Mouse (Mus musculus) liver, embryonic 15.5 days (tissue): ENCODE results near the gene Prss23. TPM values are rescaled to one million over a fixed set of nuclear protein-coding genes. Genes with fewer than 3 reads are reported as not detected.

Experiments used
- ATAC-seq: fragments of 200-750 bp; cut with Nextera tagmentation; 2 replicates; pipeline ENCODE4 v1.8.0; 2017; ENCODE audit warnings: moderate number of reproducible peaks, mild to moderate bottlenecking, moderate library complexity; ENCODE audit not compliant: insufficient read depth
- H3K27ac ChIP-seq: fragments of 300-500 bp; sonication (generic); replicated peaks from 2 replicates; pipeline ENCODE4 v1.5.1; 2015; ENCODE audit warnings: mild to moderate bottlenecking, inconsistent platforms
- H3K27me3 ChIP-seq: fragments of 300-500 bp; sonication (generic); 2 replicates; pipeline ENCODE4 v1.6.1; 2015; ENCODE audit warnings: mild to moderate bottlenecking, inconsistent platforms
- H3K36me3 ChIP-seq: fragments of 300-500 bp; sonication (generic); replicated peaks from 2 replicates; pipeline ENCODE4 v1.6.1; 2015; ENCODE audit warnings: moderate library complexity, mild to moderate bottlenecking, inconsistent platforms
- H3K4me1 ChIP-seq: fragments of 300-500 bp; sonication (generic); replicated peaks from 2 replicates; pipeline ENCODE4 v1.6.1; 2015; ENCODE audit warnings: inconsistent platforms
- H3K4me2 ChIP-seq: fragments of 300-500 bp; sonication (generic); 2 replicates; pipeline ENCODE4 v1.6.1; 2015; ENCODE audit warnings: moderate library complexity, mild to moderate bottlenecking, inconsistent platforms
- H3K4me3 ChIP-seq: fragments of 300-500 bp; sonication (generic); replicated peaks from 2 replicates; pipeline ENCODE4 v1.5.1; 2015; ENCODE audit warnings: mild to moderate bottlenecking, inconsistent platforms
- H3K9ac ChIP-seq: fragments of 300-500 bp; sonication (generic); 2 replicates; pipeline ENCODE4 v1.6.1; 2015; ENCODE audit warnings: moderate library complexity, mild to moderate bottlenecking, inconsistent platforms
- H3K9me3 ChIP-seq: fragments of 300-500 bp; sonication (generic); replicated peaks from 2 replicates; pipeline ENCODE4 v1.6.1; 2016; ENCODE audit warnings: inconsistent platforms
- WGBS: fragments of 180-500 bp; shearing (Covaris S2); methylation state at CpG from one replicate; pipeline ENCODE4 v1.1.7; 2015; ENCODE audit warnings: mixed read lengths; ENCODE audit not compliant: insufficient replicate concordance; 5-methylcytosine and 5-hydroxymethylcytosine counted together
- polyA plus RNA-seq: library from polyadenylated mRNA; unstranded; fragments of >200 nt; fragmentation: Nextera tagmentation; extraction: Ambion mirVana; gene quantifications from 2 replicates; pipeline ENCODE4 v1.2.1, GENCODE M21; 2015

Prss23 gene
- polyA plus RNA-seq, 1 experiment from 2014 or later = 4.2 TPM

GRCm38 (mm10) chr7:89554068-89554467 is 27.1 kb upstream of the Prss23 start:
- Histone ChIP-seq H3K4me1 (no peaks in the 10 kb centered on the region), H3K9ac (no peak overlapping the region), H3K4me2 (no peak overlapping the region), H3K27ac (no peak overlapping the region), H3K4me3 (no peak overlapping the region), H3K27me3 (no peaks in the 10 kb centered on the region), H3K36me3 (no peaks in the 10 kb centered on the region), H3K9me3 (no peaks in the 10 kb centered on the region)
- WGBS = 44% methylated on average over 1 of the region's 1 CpGs
- peak; percentile 37; the same call in 1 of the 2 replicates for ATAC-seq

GRCm38 (mm10) chr7:89540976-89541375 is 14.0 kb upstream of the Prss23 start:
- Histone ChIP-seq H3K27ac (no peak overlapping the region), H3K36me3 (no peaks in the 10 kb centered on the region), H3K4me2 (no peak overlapping the region), H3K9me3 (no peaks in the 10 kb centered on the region), H3K4me1 (no peaks in the 10 kb centered on the region), H3K4me3 (no peak overlapping the region), H3K9ac (no peak overlapping the region), H3K27me3 (no peaks in the 10 kb centered on the region)
- 72% methylated on average over 2 of the region's 2 CpGs for WGBS
- no peak for ATAC-seq

- no peak overlapping the region for H3K27ac ChIP-seq
- H3K4me1 ChIP-seq = no peaks in the 10 kb centered on the region
- H3K4me2 ChIP-seq = no peak overlapping the region
- ATAC-seq = no peak
- H3K4me3 ChIP-seq = no peak overlapping the region
- no peaks in the 10 kb centered on the region for H3K27me3 ChIP-seq
- WGBS = 56% methylated on average over 6 of the region's 6 CpGs
- H3K36me3 ChIP-seq = no peaks in the 10 kb centered on the region
- no peak overlapping the region for H3K9ac ChIP-seq
- no peaks in the 10 kb centered on the region for H3K9me3 ChIP-seq
These were observed 12.4 kb upstream of the Prss23 start for GRCm38 (mm10) chr7:89539391-89539790.

GRCm38 (mm10) chr7:89527430-89527856 is 456 bp upstream of the Prss23 start:
- H3K4me1 ChIP-seq = no peaks in the 10 kb centered on the region
- H3K4me3 ChIP-seq = no peak overlapping the region
- no peak for ATAC-seq
- H3K9ac ChIP-seq = no peak overlapping the region
- no peaks in the 10 kb centered on the region for H3K36me3 ChIP-seq
- no peak overlapping the region for H3K4me2 ChIP-seq
- no peaks in the 10 kb centered on the region for H3K9me3 ChIP-seq
- H3K27ac ChIP-seq = no peak overlapping the region
- 0 out of 2 replicates have a peak, but pooled peaks cover under 1% of the 10 kb centered on the region for H3K27me3 ChIP-seq
- WGBS = 34% methylated on average over 4 of the region's 4 CpGs

DNA sequence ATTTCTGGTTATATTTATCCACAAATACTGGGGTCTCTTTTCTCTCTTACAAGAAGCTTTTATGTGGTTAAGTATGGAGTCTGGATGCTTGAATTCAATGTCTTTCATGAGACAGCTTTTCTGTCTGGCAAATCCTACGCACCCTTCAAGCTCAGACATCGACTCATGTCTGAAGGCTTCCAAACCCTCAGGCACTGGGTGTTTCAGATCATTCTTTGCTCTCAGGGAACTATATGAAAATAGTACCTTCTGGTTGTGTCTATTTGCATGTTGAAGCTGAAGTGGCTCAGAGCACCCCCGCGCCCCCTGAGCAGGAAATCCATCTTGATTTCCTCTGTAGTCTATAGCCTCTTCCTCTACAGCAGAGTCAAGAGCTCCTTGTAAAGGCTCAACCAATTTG is 3.2 kb downstream of the Prss23 start:
- Histone ChIP-seq H3K4me1 (no peaks in the 10 kb centered on the region), H3K4me2 (no peak overlapping the region), H3K9ac (no peak overlapping the region), H3K36me3 (no peaks in the 10 kb centered on the region), H3K27ac (no peak overlapping the region), H3K27me3 (peaks cover 11% of the 10 kb centered on the region), H3K4me3 (no peak overlapping the region), H3K9me3 (no peaks in the 10 kb centered on the region)
- 59% methylated on average over 4 of the region's 4 CpGs for WGBS
- ATAC-seq = no peak

GRCm38 (mm10) chr7:89522170-89522569 is 4.8 kb downstream of the Prss23 start:
- Histone ChIP-seq H3K9ac (no peak overlapping the region), H3K36me3 (no peaks in the 10 kb centered on the region), H3K27ac (no peak overlapping the region), H3K4me3 (no peak overlapping the region), H3K4me2 (no peak overlapping the region), H3K27me3 (peaks cover 24% of the 10 kb centered on the region), H3K9me3 (no peaks in the 10 kb centered on the region), H3K4me1 (no peaks in the 10 kb centered on the region)
- WGBS = 43% methylated on average over 10 of the region's 10 CpGs
- no peak for ATAC-seq

DNA sequence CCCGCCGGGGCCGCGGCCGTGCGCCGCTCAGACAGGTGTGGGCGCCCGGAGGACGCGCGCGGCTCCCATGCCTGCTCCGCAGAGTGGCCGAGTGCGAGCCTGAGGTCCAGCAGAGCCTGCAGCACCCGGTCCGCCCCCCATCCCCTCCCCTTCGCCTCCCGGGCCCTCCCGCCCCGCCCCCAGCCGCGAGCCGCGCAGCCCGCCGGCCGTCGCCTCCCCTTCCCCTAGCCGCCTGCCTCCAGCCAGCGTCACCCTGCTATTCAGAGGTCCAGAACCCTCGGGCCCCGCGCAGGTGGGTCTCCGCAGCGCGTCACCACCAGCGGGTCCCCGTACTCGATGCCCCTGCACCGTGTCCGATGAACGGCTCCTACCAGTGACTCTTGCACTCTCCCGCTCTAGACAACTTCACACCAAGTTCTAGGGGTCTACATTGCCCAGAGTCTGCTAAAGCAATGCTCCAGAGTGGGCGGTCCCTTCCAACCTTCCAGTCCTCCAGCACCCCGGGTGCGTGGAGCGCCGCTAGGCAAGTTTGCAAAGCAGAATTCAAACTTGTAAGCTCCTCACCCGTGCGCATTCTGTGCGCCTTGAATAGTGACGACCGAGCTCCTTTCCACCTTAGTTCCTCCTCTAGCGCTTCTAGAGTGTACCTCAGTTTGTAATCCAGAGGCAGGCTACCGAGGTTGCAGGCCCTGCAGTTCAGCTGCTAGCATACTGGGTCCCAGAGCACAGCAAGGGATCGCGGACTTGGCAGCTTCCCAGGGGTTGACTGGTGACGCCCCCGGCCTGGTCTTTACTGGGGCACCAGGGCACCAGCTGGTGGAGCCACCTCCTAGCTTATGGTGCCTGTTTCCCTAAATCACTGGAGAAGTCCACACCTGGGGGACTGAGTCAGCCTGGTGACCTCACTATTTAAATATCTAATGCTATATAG is 9.3 kb downstream of the Prss23 start:
- H3K4me2 ChIP-seq = peak overlapping the region; percentile 66
- no peaks in the 10 kb centered on the region for H3K9me3 ChIP-seq
- no peaks in the 10 kb centered on the region for H3K4me1 ChIP-seq
- no peak overlapping the region for H3K27ac ChIP-seq
- H3K36me3 ChIP-seq = no peaks in the 10 kb centered on the region
- H3K27me3 ChIP-seq = peaks cover 47% of the 10 kb centered on the region
- WGBS = under 1% methylated on average over 61 of the region's 61 CpGs
- no peak overlapping the region for H3K9ac ChIP-seq
- peak; percentile 42; the same call in 1 of the 2 replicates for ATAC-seq
- H3K4me3 ChIP-seq = peak overlapping the region; percentile 53

DNA sequence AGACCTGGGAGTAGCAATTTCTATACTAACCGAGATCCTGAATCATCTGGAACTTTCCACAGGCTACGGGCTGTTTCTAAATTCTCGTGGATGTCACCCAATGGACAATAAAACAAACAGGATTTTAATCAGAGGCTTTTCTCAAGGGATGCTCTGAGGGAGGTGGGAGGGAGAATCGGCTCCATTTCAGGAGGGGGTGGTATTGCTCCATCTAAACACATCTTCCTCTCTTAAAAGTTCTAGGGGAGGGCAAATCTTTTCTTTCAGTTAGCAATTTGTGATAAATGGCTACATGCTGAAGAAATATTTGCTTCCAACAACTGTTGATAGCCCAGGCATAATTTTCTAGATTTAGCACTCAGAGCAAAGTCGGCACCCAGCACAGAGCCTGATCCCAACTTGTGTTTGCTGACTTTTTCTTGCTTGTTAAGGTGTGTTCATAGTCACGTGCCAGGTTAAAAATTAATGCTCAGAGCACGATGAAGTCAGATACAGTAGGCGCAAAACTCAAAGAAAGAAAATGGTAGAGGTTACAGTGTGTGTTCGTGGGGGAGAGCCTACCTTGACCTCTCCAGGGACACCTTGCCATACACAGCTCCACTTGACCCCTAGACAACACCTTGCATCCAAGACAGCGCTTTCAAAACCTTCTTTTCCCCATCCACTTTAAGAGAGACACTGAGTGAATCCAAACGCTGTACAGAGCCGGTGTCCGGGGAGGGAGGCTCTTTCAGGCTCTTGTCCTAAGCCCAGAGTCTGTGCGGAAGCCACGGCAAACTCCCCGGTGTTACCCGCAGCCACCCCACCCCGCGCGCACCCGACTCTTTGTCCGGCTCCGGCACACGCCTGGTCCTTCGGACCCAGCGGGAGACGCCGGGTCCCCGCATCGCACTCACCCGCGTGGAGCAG is 10.2 kb downstream of the Prss23 start:
- H3K36me3 ChIP-seq = no peaks in the 10 kb centered on the region
- ATAC-seq = no peak
- no peak overlapping the region for H3K9ac ChIP-seq
- peak overlapping the region; percentile 66 for H3K4me2 ChIP-seq
- H3K27me3 ChIP-seq = peaks cover 44% of the 10 kb centered on the region
- H3K27ac ChIP-seq = no peak overlapping the region
- no peaks in the 10 kb centered on the region for H3K9me3 ChIP-seq
- no peaks in the 10 kb centered on the region for H3K4me1 ChIP-seq
- H3K4me3 ChIP-seq = peak overlapping the region; percentile 53
- WGBS = 7% methylated on average over 32 of the region's 32 CpGs

- H3K9me3 ChIP-seq = no peaks in the 10 kb centered on the region
- no peaks in the 10 kb centered on the region for H3K36me3 ChIP-seq
- H3K27me3 ChIP-seq = peaks cover 22% of the 10 kb centered on the region
- no peak overlapping the region for H3K4me3 ChIP-seq
- H3K4me1 ChIP-seq = no peaks in the 10 kb centered on the region
- no peak overlapping the region for H3K27ac ChIP-seq
- 60% methylated on average over 4 of the region's 4 CpGs for WGBS
- no peak overlapping the region for H3K4me2 ChIP-seq
- no peak overlapping the region for H3K9ac ChIP-seq
- no peak for ATAC-seq
These were observed 15.0 kb downstream of the Prss23 start for GRCm38 (mm10) chr7:89511921-89512514.

DNA sequence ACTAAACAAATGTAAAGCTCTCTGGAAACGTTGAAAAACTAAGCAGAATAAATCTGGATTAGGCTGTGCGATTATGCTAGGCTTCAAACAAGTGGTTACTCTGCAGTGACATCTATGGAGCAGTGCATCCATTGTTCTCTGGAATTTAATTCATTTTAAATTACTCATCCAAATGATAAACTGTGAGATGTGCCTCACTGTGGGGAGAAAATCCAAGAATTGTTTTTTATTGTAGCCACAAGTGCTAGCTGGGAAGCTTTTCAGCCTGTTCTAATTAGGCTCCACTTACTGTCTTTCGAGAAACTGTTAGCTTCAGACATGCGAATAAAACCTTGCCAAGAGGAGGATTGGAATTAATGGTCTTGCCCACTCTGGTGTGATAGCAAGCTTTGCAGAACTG is 18.3 kb downstream of the Prss23 start:
- no peak for ATAC-seq
- H3K4me2 ChIP-seq = no peak overlapping the region
- 63% methylated on average over 4 of the region's 4 CpGs for WGBS

More for the DNA sequence above, 18.3 kb downstream of the Prss23 start:
- Histone ChIP-seq H3K27ac (no peak overlapping the region), H3K9ac (no peak overlapping the region), H3K27me3 (no peaks in the 10 kb centered on the region), H3K4me1 (no peaks in the 10 kb centered on the region), H3K4me3 (no peak overlapping the region), H3K36me3 (no peaks in the 10 kb centered on the region), H3K9me3 (no peaks in the 10 kb centered on the region)
